Mouse (Mus musculus) urinary bladder, postnatal 10 days (tissue): ENCODE measurements around the gene Faf1.

Experiments used
- DNase-seq: peaks from one replicate; pipeline ENCODE4 v3.0.0; 2022; ENCODE audit warnings: low spot score

Gene Faf1

DNA sequence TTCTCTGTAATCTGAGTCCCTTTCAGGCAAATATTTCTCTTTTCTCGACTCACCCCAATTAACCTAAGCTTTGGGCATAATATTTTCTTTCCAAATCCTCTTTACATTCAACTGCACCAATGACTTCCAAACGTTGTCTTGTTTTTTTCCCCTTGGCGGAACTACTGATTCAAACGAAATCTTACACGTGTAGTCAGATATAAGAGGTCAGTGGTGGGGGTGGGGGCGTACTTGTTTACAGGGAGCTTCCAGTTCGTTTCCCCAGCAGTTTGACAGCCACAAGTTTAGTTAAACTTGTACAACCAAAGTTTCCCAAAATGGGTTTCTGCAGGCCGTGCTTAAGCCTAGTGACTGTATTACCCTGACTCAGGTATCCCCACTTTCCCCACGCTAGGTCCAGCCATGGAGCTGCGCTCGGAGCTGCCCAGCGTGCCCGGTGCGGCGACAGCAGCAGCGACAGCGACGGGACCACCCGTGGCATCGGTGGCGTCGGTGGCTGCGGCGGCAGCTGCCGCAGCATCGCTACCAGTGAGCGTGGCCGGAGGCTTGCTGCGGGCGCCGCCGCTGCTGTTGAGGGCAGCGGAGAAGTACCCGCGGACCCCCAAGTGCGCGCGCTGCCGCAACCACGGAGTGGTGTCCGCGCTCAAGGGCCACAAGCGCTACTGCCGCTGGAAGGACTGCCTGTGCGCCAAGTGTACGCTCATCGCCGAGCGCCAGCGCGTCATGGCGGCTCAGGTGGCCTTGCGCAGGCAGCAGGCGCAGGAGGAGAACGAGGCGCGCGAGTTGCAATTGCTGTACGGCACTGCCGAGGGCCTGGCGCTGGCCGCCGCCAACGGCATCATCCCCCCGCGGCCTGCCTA lies 303.3 kb downstream of the Faf1 start:
- no peak for DNase-seq

DNA sequence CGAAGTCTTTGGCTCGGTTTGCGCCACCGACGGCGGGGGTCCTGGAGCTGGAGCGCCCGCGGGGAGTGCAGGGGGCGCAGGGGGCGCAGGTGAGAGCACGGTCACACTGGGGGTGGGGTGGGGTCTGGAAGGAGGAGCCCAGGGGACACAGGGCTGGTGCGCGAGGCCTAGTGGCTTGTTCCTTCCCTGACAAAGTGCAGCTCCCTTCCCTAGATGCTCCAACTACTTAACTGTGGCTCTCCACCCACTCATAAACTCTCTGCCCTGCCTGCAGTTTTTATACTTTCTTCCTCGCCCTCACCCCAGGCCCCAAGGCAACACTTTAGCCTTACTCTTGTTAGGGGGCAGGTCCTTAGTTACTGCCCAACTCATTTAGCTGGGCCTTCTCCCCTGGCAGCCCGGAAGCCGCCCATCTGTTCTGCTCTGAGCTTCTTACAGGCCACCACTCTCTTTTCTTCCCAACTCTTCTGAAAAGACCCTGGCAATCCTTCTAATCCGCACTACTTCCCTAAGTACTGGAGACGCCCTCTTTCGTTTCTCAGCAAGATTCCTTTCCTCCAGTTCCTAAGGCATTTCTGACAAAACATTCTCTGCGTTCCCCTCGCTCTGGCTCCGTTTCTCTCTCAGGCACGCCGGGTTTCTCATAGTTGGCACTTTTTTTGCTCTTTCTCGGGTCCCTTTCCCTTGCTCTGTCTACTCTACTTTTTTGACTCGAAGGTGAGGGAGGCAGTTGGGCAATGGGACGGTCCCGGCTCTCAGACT lies 304.1 kb downstream of the Faf1 start:
- no peak for DNase-seq

DNA sequence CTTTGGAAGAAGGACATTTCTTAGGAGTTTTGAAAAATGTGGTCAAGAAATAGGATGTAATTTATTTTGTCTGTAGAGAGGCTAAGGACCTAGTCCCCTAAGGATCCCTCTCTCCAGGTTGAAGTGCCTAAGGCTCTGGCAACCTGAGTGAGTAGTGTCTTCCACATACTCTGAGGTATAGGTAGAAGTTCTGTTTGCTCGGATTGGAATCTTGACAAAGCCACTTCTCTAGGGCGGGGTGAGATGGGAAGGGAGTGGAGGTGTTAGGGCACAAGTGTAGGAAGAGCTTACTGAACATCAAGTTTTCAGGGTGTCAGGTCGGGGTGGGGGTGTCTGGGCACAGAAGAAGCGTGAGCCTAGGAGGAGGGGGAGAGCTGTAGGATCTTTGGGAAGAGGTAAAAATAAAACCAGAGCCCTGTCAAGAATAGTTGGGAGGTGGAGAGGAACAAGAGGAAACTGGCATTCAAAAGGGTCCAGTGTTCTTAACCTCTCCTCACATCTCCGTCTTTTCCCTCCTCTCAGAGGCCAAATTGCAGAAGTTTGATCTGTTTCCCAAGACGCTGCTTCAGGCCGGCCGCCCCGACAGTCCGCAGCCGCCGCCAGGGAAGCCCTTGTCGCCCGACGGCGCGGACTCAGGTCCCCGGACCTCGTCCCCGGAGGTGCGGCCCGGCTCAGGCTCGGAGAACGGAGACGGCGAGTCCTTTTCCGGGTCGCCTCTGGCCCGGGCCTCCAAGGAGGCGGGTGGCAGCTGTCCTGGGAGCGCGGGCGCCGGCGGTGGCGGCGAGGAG lies 304.9 kb downstream of the Faf1 start:
- no peak for DNase-seq

DNA sequence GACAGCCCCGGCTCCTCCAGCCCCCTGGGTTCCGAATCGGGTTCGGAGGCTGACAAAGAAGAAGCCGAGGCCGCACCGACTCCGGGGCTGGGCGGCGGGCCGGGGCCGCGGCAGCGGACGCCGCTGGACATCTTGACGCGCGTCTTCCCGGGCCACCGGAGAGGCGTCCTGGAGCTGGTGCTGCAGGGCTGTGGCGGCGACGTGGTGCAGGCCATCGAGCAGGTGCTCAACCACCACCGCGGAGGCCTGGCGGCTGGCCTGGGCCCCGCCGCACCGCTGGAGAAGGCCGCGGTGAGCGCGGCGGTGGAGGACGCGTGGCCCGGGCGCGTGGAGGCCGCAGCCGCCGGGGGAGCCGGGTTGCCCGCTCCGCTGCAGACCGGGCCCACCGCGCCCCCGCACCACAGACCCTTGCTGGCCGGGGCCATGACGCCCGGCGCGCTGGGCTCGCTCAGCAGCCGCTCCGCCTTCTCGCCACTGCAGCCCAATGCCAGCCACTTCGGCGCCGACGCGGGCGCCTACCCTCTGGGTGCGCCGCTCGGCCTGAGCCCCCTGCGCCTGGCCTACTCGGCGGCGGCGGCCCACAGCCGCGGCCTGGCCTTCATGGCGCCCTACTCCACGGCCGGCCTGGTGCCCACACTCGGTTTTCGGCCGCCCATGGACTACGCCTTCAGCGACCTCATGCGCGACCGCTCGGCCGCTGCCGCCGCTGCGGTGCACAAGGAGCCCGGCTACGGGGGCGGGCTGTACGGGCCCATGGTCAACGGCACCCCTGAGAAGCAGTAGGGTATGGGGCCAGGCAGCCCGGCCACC lies 305.7 kb downstream of the Faf1 start:
- DNase-seq = no peak

DNA sequence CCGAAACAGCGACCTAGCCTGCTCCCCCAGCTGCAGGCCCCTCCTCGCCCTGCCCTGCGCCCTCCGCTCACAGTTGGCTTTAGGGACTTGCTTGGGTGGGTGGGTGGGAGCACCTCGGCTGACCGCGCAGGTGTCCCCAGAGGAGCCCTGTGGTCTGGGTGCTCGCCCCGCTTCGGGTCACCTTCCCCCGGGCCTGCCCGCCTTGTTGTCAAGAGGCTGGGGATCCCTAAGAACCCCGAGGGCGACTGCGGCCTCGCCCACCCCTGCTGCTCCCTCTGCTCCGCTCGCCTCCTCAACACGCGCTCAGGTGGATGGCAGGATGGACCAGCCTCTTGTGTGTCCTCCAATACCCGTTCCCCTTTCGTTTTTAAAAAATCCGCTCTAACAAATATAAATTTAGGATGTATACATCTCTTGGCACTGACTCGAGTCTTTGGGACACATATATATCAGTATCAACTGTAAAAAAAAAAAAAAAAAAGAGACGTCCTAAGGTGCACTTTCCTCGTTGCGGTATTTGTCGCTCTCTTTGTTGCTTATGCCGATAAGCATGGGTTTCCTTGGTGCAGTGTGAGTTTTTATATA lies 306.4 kb downstream of the Faf1 start:
- DNase-seq = no peak

DNA sequence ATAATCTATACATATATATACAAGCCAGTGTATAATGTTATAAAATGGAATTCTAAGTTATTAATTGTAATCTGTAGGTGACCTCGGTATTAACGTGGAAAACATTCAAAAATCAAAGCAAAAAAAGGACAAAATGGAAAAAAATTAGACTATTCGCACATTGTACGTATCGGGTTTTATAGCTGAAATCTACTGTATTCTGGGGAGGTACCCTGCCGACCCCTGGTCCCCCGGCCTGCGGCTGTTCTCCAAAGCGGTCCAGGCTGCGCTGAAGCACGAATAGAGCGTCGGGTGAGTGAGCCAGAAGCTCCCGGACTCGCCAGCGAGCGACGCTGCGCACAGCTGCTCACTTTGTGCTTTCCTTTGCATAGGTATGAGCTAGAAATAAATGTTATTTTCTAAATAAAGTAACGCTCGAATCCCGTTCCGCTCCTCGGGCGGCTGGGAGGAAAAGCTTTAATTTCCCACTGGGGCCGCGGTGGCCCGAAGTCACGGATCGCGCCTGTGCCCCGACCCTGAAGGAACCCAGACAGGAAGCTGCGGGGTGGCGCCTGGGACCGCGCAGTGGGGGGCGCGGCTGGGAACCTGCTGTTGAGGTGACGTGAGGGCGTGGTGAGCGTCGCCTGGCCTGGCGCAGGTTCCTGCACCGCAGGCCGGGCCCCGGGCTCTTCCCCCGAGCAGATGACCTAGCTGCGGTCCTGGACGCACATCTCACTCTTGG lies 307.1 kb downstream of the Faf1 start:
- DNase-seq = no peak

DNA sequence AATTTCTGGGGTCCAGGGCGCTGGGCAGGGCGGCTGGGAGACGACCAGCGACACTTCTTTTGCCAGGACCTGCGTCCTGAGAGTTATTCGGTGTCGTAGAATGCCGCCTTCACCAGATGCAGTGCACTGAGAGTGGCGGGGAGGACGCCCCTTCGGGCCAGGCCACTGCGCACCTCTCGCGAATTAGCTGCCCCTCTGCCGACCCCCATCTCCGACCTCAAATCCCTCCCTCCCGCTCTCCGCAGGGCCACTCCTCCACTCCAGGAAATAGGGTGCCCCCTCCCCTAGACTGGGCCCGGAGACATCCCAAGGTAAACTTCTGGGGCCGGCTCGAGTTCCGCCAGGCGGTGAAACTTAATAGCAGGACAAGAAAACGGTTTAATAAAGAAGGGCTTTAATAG lies 307.6 kb downstream of the Faf1 start:
- no peak for DNase-seq

DNA sequence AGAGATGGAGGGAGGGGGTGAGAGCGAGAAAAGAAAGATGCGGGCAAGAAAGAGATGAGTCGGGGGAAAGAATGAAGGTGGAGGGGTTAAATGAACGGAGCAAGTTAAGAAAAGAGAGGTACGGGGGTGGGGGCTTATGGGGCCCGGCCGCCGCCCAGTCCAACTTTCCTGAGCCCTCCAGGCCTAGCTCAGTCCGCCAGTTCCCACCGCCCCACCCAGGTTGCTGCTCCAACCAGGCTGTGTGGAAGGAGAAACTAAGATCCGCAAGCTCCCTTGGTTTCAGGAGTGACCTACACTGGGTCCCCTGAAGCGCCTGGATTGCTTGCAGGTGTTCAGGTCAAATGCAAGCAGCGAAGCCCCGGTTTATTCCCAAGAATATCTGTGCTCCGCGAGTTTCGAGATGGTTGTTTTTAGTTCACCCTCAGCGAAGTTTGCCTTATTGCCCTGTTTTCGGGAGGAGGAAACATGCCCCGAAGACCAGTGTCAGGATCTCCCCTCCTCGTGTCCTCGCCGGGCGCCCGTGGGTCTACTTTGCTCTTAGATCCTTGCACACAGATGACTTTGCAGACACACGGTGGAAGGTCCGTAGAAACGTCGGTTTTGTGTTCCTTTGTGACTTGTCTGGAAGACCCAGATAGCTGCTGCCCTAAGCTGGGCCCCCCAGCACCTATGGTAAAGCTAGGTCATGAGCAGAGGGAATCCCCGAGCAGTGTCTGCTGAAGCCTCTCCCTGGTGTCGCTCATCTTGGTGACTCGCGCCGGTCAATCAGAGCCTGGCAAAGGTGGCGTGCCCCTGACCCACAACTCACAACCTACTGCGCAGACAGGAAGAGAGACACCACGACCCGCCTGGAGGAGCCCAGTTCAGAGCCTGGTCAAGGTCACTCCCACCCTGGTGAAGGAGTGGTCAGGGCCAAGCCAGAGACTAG lies 308.4 kb downstream of the Faf1 start:
- DNase-seq = no peak

DNA sequence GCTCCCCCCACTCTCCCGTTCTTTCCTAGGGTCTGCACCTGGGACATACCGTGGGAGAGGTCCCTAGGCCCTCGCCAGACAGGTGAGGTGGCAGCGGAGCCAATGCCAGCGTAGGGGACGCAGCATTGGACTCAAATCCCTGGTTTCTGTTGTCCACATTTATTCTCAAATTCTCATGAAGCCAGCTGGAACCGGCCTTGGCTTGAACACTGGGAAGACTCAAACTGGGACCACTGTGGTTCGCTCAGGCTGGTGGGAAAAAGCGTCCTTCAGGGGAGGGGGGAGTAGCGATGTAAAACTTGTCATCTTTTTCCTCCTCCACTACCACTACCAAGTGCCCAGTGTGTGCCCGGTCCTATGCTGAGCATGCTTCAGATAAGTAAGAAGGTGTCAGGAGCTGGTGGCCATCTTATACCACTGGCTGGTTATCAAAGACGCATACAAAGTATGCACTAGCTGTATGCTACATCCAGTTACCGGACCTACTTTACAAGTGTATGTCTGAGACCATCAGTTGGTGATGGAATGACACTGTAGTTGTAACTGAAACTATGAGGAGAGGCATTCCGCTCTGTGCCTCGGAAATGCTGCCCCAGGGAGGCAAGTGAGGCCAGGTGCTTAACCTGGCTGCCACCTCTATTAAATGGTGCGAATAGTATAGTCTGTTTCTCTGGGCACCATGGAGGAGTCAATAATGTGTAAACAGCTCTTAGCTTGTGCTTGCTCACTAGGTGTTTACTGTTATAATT lies 309.2 kb downstream of the Faf1 start:
- DNase-seq = no peak

DNA sequence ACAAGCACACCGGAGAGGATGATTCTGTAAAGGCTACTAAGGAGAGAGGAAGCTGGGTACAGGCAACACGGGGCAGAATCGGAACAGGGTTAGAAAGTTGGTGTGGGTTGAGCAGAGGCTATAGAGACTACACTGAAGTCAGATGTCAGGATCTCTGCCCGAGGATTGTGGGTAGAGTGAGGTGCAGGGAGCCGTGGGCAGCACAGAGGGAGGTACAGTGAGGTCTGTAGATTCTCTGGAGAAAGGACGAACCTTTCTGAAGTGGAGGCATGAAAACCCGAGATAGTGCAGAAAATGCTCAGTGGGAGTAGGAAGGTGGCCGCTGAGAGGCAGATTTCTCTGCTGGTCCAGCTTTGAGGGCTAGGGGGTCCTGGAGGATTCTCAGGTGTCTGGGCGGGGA lies 309.9 kb downstream of the Faf1 start:
- DNase-seq = no peak

DNA sequence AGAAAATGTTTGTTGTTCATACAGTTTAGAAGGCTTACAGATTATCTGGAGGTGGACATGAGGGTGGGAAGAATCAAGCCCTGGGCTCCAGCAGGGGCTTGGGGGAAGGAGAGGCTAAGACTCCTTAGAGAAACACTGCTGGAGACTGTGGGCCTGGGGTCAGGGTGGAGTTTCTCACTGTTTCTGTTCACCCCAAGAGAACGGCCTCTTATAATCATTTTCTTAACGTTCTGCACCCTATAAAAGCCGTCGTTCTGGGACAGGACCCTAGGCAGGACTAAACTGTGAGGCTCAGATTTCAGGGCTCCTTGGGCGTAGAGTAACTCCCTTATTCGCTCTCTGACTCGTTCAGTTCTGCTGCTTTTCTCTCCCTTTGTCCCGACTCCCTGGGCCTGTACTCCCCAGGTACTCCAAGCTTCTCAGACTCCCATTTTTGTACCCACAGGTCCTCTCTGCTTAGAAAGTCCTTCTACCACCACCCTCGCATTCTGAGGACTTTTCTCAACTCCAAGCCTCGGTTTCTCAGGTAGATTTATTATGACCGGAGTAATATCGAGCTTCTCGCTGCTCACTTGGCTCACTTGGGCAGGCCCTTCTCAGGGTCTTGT lies 310.5 kb downstream of the Faf1 start:
- no peak for DNase-seq

DNA sequence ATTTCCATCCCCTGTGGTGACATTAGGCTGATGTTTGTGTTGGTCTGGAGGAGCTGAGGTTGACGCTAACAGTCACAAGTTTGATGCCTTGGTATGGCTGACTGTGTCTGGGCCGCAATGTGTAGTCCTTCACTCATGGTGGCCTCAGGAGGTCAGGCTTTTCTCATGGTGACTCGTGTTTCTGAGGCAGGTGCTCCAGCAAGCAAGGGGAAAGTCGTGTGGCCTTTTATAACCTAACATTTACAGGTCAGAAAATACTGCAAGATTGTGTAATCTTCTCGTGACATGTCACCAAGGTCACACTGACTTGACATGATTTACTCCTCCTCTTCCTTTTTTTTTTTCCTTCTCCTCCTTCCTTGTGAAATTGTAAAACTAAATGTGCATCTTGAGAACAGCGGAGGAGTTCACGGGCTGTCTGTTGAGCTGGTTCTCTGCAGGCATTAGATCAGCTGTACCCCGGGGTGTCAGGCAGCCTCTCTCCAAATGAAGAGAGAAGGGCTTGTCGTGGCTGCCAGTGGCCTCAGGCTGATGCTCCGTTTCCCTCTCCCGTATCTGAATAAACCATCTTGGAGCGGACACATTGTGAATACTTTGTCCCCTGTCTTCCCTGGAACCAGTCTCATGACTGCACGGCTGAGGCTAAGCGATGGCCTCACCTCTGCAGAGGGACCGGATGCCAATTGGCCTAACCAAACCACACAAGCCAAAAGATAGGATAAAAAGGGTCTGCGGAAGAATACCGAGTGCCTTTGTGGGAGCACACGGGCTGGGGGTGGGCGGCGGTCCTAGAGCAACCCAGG lies 311.4 kb downstream of the Faf1 start:
- DNase-seq = no peak

DNA sequence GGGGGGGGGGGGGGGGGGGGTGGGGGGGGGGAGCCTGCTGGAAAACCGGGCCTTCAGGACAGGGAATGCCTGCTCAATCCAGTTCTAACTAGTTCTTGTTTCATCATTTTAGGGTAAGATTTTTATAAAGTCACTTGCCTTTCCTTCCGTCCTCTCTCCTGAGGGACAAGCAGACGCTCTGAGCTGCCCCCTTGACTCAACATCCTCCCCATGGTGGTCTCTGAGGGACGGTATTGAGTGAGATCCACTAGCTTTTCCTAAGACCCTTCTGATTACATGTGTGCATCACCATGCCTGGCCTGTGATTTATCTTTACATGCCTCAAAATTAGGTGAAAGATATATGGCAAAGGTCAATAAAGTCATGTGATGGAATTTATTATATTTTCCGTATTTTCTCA lies 312.0 kb downstream of the Faf1 start:
- DNase-seq = no peak

DNA sequence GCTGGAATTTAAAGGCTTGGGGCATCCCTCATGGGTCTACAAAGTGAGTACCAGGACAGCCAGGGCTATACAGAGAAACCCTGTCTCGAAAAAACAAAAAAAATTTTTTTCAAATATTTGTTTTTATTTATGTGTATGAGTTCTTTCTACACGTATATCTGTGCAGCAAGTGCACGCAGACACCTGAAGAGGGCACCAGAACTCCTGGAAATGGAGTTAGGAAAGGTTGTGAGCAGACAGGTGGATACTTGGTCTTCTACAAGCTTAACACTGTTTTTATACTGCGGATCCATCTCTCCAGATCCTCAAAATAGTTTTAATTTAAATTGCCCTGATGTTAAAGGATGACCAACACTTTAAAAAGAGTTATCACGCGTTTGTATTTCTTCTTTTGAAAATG lies 312.8 kb downstream of the Faf1 start:
- no peak for DNase-seq

DNA sequence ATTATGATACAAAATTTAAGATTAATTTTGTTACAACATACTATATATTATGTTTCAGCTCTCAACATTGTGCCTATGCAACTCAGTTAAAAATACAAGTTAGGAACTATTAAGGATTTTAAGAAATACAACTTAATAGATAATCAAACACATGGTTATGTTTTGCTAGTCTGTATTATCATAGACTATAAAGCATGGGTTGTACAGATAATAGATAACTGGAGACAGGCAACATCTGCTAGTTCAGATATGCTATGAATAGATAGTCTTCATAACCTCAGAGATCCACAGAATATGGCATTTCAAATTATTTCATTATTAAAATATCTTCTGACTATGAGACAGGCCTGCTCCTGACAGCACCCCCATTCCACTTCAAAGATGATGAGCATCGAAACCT lies 329.7 kb downstream of the Faf1 start:
- DNase-seq = no peak
